Mouse (Mus musculus) limb, embryonic 14.5 days (tissue): Measurements from ENCODE around the gene Nktr. TPM values are rescaled to one million over a fixed set of nuclear protein-coding genes. Genes with fewer than 3 reads are reported as not detected.

Experiments
- ATAC-seq: fragments of 200-750 bp; cut with Nextera tagmentation; 2 replicates; pipeline ENCODE4 v1.8.0; 2017; ENCODE audit warnings: low read depth, moderate number of reproducible peaks, moderate TSS enrichment; ENCODE audit not compliant: low FRiP score
- DNase-seq: peaks from one replicate; pipeline ENCODE4 v3.0.0-alpha.2; 2015; ENCODE audit warnings: low spot score
- H3K27ac ChIP-seq: fragments of 300-500 bp; sonication (generic); replicated peaks from 2 replicates; pipeline ENCODE4 v1.5.1; 2014; ENCODE audit warnings: low read depth, mild to moderate bottlenecking, low read length, moderate library complexity, mixed read lengths
- H3K27me3 ChIP-seq: fragments of 300-500 bp; sonication (generic); 2 replicates; pipeline ENCODE4 v1.6.1; 2014; ENCODE audit warnings: low read length, mixed read lengths; ENCODE audit not compliant: control insufficient read depth, insufficient read depth
- H3K36me3 ChIP-seq: fragments of 300-500 bp; sonication (generic); 2 replicates; pipeline ENCODE4 v1.6.1; 2014; ENCODE audit warnings: mild to moderate bottlenecking, low read length, moderate library complexity, mixed read lengths; ENCODE audit not compliant: control insufficient read depth, insufficient read depth
- H3K4me1 ChIP-seq: fragments of 300-500 bp; sonication (generic); 2 replicates; pipeline ENCODE4 v1.6.1; 2014; ENCODE audit warnings: antibody characterized with exemption, low read length, mixed read lengths; ENCODE audit not compliant: control insufficient read depth, insufficient read depth
- H3K4me2 ChIP-seq: fragments of 300-500 bp; sonication (generic); replicated peaks from 2 replicates; pipeline ENCODE4 v1.6.1; 2014; ENCODE audit warnings: low read depth, mild to moderate bottlenecking, low read length, moderate library complexity; ENCODE audit not compliant: severe bottlenecking
- H3K4me3 ChIP-seq: fragments of 300-500 bp; sonication (generic); replicated peaks from 2 replicates; pipeline ENCODE4 v1.5.1; 2014; ENCODE audit warnings: low read length
- H3K9ac ChIP-seq: fragments of 300-500 bp; sonication (generic); 2 replicates; pipeline ENCODE4 v1.6.1; 2014; ENCODE audit warnings: mild to moderate bottlenecking, low read depth, low read length, moderate library complexity; ENCODE audit not compliant: severe bottlenecking
- H3K9me3 ChIP-seq: fragments of 300-500 bp; sonication (generic); 2 replicates; pipeline ENCODE4 v1.6.1; 2016; ENCODE audit warnings: low read length; ENCODE audit not compliant: control insufficient read depth
- POLR2A ChIP-seq: fragments of 200-500 bp; IDR thresholded peaks from 2 replicates; pipeline ENCODE4 v1.8.0; 2012; ENCODE audit warnings: inconsistent platforms, mild to moderate bottlenecking, moderate library complexity, borderline replicate concordance; ENCODE audit not compliant: insufficient read depth, insufficient read length; ENCODE audit errors: extremely low read depth
- WGBS: fragments of 180-500 bp; shearing (Covaris S2); extraction: QIAGEN DNeasy Blood & Tissue Kit; methylation state at CpG from one replicate; pipeline ENCODE4 v1.1.7; 2014; 5-methylcytosine and 5-hydroxymethylcytosine counted together
- polyA plus RNA-seq, 2 experiments: library from polyadenylated mRNA; depleted of rRNA in 1 of 2; stranded (reverse) in 1 of 2; unstranded in 1 of 2; fragments of >200 nt; fragmentation: Nextera tagmentation in 1 of 2; extraction: Ambion mirVana in 1 of 2; gene quantifications; 2 replicates each; pipeline versions ENCODE4 v1.2.1 to v1.2.3; 2012 to 2014

Gene Nktr
- polyA plus RNA-seq, 2 experiments, result 73.5 to 188 TPM

DNA sequence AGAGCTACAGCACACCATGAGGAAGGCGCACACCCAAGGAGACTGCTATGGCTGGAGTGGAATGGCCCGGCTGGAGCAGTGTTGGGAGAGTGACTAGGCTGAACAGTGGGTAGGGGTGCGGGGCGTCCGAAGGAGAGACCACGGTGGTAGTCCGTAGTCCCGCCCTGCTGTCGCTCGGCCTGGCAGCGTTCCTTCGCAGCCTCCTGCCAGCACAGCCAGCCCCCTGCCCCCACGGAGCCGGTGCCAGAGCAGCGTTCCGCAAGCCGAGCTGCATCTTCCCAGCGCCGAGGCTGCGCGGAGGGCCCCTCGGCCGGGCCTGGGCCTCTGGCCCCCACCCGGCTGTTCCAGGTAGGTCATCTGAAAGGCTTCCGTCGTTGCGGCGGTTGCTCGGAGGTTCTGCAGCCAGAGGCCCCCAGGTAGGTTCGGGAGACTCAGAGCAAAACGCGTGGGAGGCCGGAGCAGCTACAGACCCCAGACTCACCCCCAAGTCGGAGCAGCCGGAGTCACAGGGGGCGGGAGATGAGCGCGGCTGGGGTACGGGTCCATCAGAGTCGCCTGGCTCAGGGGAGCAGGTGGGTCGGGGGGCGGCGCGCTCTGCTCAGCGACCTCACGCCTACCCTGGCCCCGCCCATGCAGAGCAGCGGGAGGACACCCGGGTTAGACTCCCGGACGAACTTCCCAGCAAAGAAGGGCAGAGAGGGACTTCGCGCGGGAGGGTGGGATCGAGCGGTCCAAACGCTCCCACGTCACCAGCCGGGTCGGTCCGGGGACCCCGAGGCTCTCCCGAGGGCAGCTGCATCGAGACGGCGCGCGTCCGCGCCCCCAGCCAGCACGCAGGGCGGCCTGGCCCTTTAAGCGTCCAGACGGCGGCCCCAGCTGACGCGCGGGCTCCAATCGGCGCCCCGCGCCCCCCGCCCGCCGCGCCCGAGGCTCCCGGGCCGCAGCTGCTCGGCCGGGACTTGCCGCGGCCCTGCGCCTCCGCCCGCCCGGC lies 40.4 kb downstream of the Nktr start, which contains the start of gene Zfp651:
TSS of gene Zfp651 (plus strand) at position 240 of the 991 bp plus-strand sequence.
- Histone ChIP-seq H3K4me3 (peak within 1 kb of the TSS; percentile 90), H3K27ac (peak within 1 kb of the TSS; percentile 95), H3K27me3 (no peaks in the 10 kb centered on the region), H3K4me1 (peaks cover 26% of the 10 kb centered on the region), H3K9ac (peak within 1 kb of the TSS; percentile 97), H3K4me2 (peak within 1 kb of the TSS; percentile 84), H3K9me3 (no peaks in the 10 kb centered on the region), H3K36me3 (peaks cover 46% of the 10 kb centered on the region)
- DNase-seq (peak; percentile 71), ATAC-seq (peak; percentile 77)
- under 1% methylated on average over 49 of the region's 97 CpGs for WGBS
- TF ChIP-seq POLR2A, result no peak

- Histone ChIP-seq H3K9me3 (no peaks in the 10 kb centered on the region), H3K9ac (peak overlapping the region; percentile 97), H3K4me2 (peak overlapping the region; percentile 84), H3K4me1 (peaks cover 26% of the 10 kb centered on the region), H3K27me3 (no peaks in the 10 kb centered on the region), H3K36me3 (peaks cover 46% of the 10 kb centered on the region), H3K4me3 (peak overlapping the region; percentile 90), H3K27ac (peak overlapping the region; percentile 95)
- ATAC-seq, result peak; percentile 73
- 2% methylated on average over 34 of the region's 43 CpGs for WGBS
- peak; percentile 78 for DNase-seq
- TF ChIP-seq POLR2A, result no peak
Measured at GRCm38 (mm10) chr9:121760271-121761090, 41.5 kb downstream of the Nktr start.

GRCm38 (mm10) chr9:121761091-121761665 lies 42.2 kb downstream of the Nktr start:
- peaks cover 26% of the 10 kb centered on the region for H3K4me1 ChIP-seq
- DNase-seq, result no peak
- H3K27ac ChIP-seq, result no peak overlapping the region
- WGBS, result 62% methylated on average over 10 of the region's 10 CpGs
- no peaks in the 10 kb centered on the region for H3K27me3 ChIP-seq
- peaks cover 46% of the 10 kb centered on the region for H3K36me3 ChIP-seq
- no peak for TF ChIP-seq POLR2A
- peak overlapping the region; percentile 84 for H3K4me2 ChIP-seq
- peak overlapping the region; percentile 97 for H3K9ac ChIP-seq
- no peaks in the 10 kb centered on the region for H3K9me3 ChIP-seq
- H3K4me3 ChIP-seq, result peak overlapping the region; percentile 90
- ATAC-seq, result no peak

DNA sequence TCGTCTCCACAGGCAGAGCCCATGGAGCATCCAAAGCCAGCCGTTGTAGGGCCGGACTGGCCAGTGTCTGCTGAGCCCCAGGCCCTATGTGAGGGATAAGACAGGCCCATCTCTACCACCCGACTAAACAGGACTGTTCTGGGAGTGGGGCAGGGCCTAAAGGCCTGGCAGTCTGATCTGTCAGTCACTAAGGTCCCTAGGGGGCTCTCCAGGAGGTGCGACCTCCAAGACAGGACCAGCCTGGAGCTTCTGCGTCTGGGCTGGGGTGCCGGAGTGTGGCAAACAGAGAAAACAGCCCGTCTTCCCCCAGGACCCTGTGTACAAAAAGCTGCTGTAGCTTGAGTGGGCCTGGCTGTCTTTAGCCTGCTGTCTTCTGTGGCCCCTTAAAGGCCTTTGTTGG lies 42.8 kb downstream of the Nktr start:
- no peak overlapping the region for H3K4me2 ChIP-seq
- no peaks in the 10 kb centered on the region for H3K27me3 ChIP-seq
- DNase-seq (no peak), ATAC-seq (no peak)
- WGBS, result 68% methylated on average over 8 of the region's 8 CpGs
- no peak overlapping the region for H3K9ac ChIP-seq
- no peak overlapping the region for H3K4me3 ChIP-seq
- no peaks in the 10 kb centered on the region for H3K9me3 ChIP-seq
- peaks cover 26% of the 10 kb centered on the region for H3K4me1 ChIP-seq
- no peak for TF ChIP-seq POLR2A
- H3K27ac ChIP-seq, result no peak overlapping the region
- peaks cover 47% of the 10 kb centered on the region for H3K36me3 ChIP-seq

- DNase-seq (no peak), ATAC-seq (no peak)
- Histone ChIP-seq H3K27me3 (no peaks in the 10 kb centered on the region), H3K9ac (no peak overlapping the region), H3K4me2 (no peak overlapping the region), H3K4me3 (no peak overlapping the region), H3K4me1 (peaks cover 26% of the 10 kb centered on the region), H3K36me3 (peaks cover 48% of the 10 kb centered on the region), H3K9me3 (no peaks in the 10 kb centered on the region), H3K27ac (no peak overlapping the region)
- WGBS, result 88% methylated on average over 10 of the region's 10 CpGs
- no peak for TF ChIP-seq POLR2A
Measured at GRCm38 (mm10) chr9:121762248-121762647, 43.3 kb downstream of the Nktr start.
